In genomic region chr11:23633879-23634215, GRCm38 (mm10) we compare ENCODE assay signal across 7 mouse cellular contexts. TPM values are rescaled to one million over a fixed set of nuclear protein-coding genes. Genes with fewer than 3 reads are reported as not detected.
DNase-seq lines count a peak whose midpoint lies in the region; ATAC-seq lines count a peak whose summit lies in the region.

No protein-coding gene starts in this region.

- no peaks in the 10 kb centered on the region for H3K36me3 ChIP-seq in lung, embryonic 16.5 days (ENCODE audit: control insufficient read depth, insufficient read depth, low read length)
- H3K36me3 ChIP-seq in forebrain, embryonic 10.5 days (replicated peaks): peaks cover 23% of the 10 kb centered on the region
- H3K36me3 ChIP-seq in limb, embryonic 12.5 days: no peaks in the 10 kb centered on the region
- H3K36me3 ChIP-seq in stomach, embryonic 14.5 days (ENCODE audit: control insufficient read depth, insufficient read depth, low read length): no peaks in the 10 kb centered on the region

- H3K4me1 ChIP-seq in lung, embryonic 16.5 days (replicated peaks; ENCODE audit: control insufficient read depth, insufficient read depth, low read length): peaks cover 3% of the 10 kb centered on the region; the same call in 1 of the 2 replicates
- H3K4me1 ChIP-seq in forebrain, embryonic 10.5 days: peaks cover 17% of the 10 kb centered on the region
- H3K4me1 ChIP-seq in limb, embryonic 12.5 days (replicated peaks): no peaks in the 10 kb centered on the region
- H3K4me1 ChIP-seq in stomach, embryonic 14.5 days (ENCODE audit: control insufficient read depth, insufficient read depth, low read length): no peaks in the 10 kb centered on the region

- WGBS in lung, embryonic 16.5 days: 4% methylated on average over 7 of the region's 7 CpGs
- 17% methylated on average over 7 of the region's 7 CpGs for WGBS in forebrain, embryonic 10.5 days
- WGBS in limb, embryonic 12.5 days: 10% methylated on average over 7 of the region's 7 CpGs
- 6% methylated on average over 7 of the region's 7 CpGs for WGBS in stomach, embryonic 14.5 days

- H3K4me3 ChIP-seq in lung, embryonic 16.5 days (ENCODE audit: low read length): peak overlapping the region; percentile 76
- H3K4me3 ChIP-seq in forebrain, embryonic 10.5 days: peak overlapping the region; percentile 93
- peak overlapping the region; percentile 80 for H3K4me3 ChIP-seq in limb, embryonic 12.5 days (replicated peaks)
- H3K4me3 ChIP-seq in stomach, embryonic 14.5 days (ENCODE audit: low read depth, low read length): peak overlapping the region; percentile 80

- no peak for DNase-seq in lung, postnatal 25 days (ENCODE audit: low spot score)
- no peak for DNase-seq in forebrain, embryonic 10.5 days (ENCODE audit: extremely low spot score, low spot score)
- DNase-seq in Muller cell, postnatal 12 days (ENCODE audit: inconsistent ontology term): no peak
- no peak for DNase-seq in cerebellum, adult 11 months

- H3K9ac ChIP-seq in lung, embryonic 16.5 days (ENCODE audit: low read length): peak overlapping the region; percentile 21; the same call in 1 of the 2 replicates
- H3K9ac ChIP-seq in limb, embryonic 12.5 days (replicated peaks): no peak overlapping the region
- H3K9ac ChIP-seq in stomach, embryonic 14.5 days (replicated peaks; ENCODE audit: low read depth, low read length): no peak overlapping the region

- H3K27me3 ChIP-seq in lung, embryonic 16.5 days (ENCODE audit: control insufficient read depth, insufficient read depth, low read depth, low read length): no peaks in the 10 kb centered on the region
- H3K27me3 ChIP-seq in forebrain, embryonic 10.5 days (ENCODE audit: poor library complexity, severe bottlenecking): no peaks in the 10 kb centered on the region
- H3K27me3 ChIP-seq in limb, embryonic 12.5 days: no peaks in the 10 kb centered on the region
- no peaks in the 10 kb centered on the region for H3K27me3 ChIP-seq in stomach, embryonic 14.5 days (ENCODE audit: control insufficient read depth, insufficient read depth, low read length)

- no peaks in the 10 kb centered on the region for H3K9me3 ChIP-seq in lung, embryonic 16.5 days (ENCODE audit: control insufficient read depth, low read length)
- H3K9me3 ChIP-seq in forebrain, embryonic 10.5 days: no peaks in the 10 kb centered on the region
- H3K9me3 ChIP-seq in limb, embryonic 12.5 days: no peaks in the 10 kb centered on the region
- no peaks in the 10 kb centered on the region for H3K9me3 ChIP-seq in stomach, embryonic 14.5 days (ENCODE audit: control insufficient read depth, low read depth, low read length)

- peak; percentile 20 for ATAC-seq in lung, embryonic 16.5 days (ENCODE audit: low read depth)
- ATAC-seq in limb, embryonic 12.5 days (ENCODE audit: insufficient number of reproducible peaks, insufficient read depth, low FRiP score, low TSS enrichment, low read depth): no peak
- ATAC-seq in stomach, embryonic 14.5 days (ENCODE audit: insufficient number of reproducible peaks, insufficient read depth, low FRiP score, low read depth): peak; percentile 14; the same call in 1 of the 2 replicates

- peak overlapping the region; percentile 9 for H3K27ac ChIP-seq in lung, embryonic 16.5 days (ENCODE audit: low read length)
- peak overlapping the region; percentile 96 for H3K27ac ChIP-seq in forebrain, embryonic 10.5 days
- H3K27ac ChIP-seq in limb, embryonic 12.5 days: 0 out of 2 replicates have a peak overlapping the region, but pooled peaks have one; percentile 88
- H3K27ac ChIP-seq in stomach, embryonic 14.5 days (ENCODE audit: low read length): no peak overlapping the region; the same call in 1 of the 2 replicates

- peak overlapping the region; percentile 89 for H3K4me2 ChIP-seq in lung, embryonic 16.5 days (ENCODE audit: low read depth, low read length)
- peak overlapping the region; percentile 68 for H3K4me2 ChIP-seq in limb, embryonic 12.5 days
- H3K4me2 ChIP-seq in stomach, embryonic 14.5 days (replicated peaks; ENCODE audit: low read depth, low read length): peak overlapping the region; percentile 74

RNA-seq across cellular contexts. Expression of gene 0610010F05Rik, which starts 0.4 kb away (rescaled TPM):
- polyA plus RNA-seq in lung, embryonic 16.5 days (2015; fragmentation: Nextera tagmentation; extraction: Ambion mirVana): 18.4 and 20.6 TPM in 2 replicates
- polyA plus RNA-seq in forebrain, embryonic 10.5 days (2016; fragmentation: Nextera tagmentation; extraction: Ambion mirVana): 38.7 and 44.3 TPM in 2 replicates
- 27.0 and 28.0 TPM in 2 replicates for polyA plus RNA-seq in limb, embryonic 12.5 days (2016; fragmentation: Nextera tagmentation; extraction: Ambion mirVana)
- polyA plus RNA-seq in stomach, embryonic 14.5 days (2014; fragmentation: Nextera tagmentation; extraction: Ambion mirVana): 32.0 and 35.5 TPM in 2 replicates

RNA-seq across cellular contexts. Expression of gene Pus10, which starts 31.6 kb away (rescaled TPM):
- 17.7 and 21.3 TPM in 2 replicates for polyA plus RNA-seq in lung, embryonic 16.5 days (2015; fragmentation: Nextera tagmentation; extraction: Ambion mirVana)
- 26.0 and 26.1 TPM in 2 replicates for polyA plus RNA-seq in forebrain, embryonic 10.5 days (2016; fragmentation: Nextera tagmentation; extraction: Ambion mirVana)
- polyA plus RNA-seq in limb, embryonic 12.5 days (2016; fragmentation: Nextera tagmentation; extraction: Ambion mirVana): 30.6 and 31.1 TPM in 2 replicates
- polyA plus RNA-seq in stomach, embryonic 14.5 days (2014; fragmentation: Nextera tagmentation; extraction: Ambion mirVana): 21.5 and 24.3 TPM in 2 replicates

RNA-seq across cellular contexts. Expression of gene Pex13, which starts 31.9 kb away (rescaled TPM):
- 29.8 and 31.2 TPM in 2 replicates for polyA plus RNA-seq in lung, embryonic 16.5 days (2015; fragmentation: Nextera tagmentation; extraction: Ambion mirVana)
- 29.4 and 31.5 TPM in 2 replicates for polyA plus RNA-seq in forebrain, embryonic 10.5 days (2016; fragmentation: Nextera tagmentation; extraction: Ambion mirVana)
- polyA plus RNA-seq in limb, embryonic 12.5 days (2016; fragmentation: Nextera tagmentation; extraction: Ambion mirVana): 47.9 and 49.7 TPM in 2 replicates
- polyA plus RNA-seq in stomach, embryonic 14.5 days (2014; fragmentation: Nextera tagmentation; extraction: Ambion mirVana): 28.8 and 35.2 TPM in 2 replicates
